Mouse (Mus musculus) cerebellum, adult 9-10 months (tissue): Measurements from ENCODE around the gene Laptm4a.

Source experiments
- DNase-seq: peaks from one replicate; pipeline ENCODE4 v3.0.0; 2022

Gene Laptm4a

DNA sequence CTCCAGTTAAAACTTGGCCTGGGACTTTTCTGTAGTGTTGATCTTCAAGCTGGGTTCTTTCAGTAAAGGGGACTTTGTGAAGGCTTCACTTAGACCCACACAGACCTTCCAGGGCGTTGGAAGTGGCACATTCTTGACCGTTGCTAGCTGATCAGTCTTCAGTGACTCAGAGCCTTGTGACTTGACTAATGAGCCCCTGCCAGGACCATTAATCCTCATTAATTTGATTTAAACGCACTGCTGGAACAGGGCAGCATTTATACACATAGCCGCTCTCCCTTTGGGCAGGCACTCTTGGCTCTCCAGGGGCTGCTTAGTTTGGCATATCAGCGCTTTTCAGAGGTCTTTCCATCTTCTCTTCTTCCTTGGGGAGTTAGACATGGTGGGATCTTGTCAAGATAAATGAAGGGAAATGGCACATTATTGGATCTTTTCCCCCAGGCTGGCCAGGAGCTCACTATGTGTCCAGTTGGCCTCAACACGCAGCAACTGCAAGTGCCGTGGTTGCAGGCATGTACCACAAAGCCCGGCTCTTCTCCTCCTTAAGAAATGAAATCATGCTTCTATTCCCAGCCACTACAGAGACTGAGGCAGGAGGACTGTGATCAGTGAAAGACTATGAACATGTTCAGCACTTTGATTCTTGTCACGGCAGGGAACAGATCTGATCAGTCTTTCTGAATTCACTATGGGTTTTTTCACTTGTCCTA, 40.3 kb downstream of the Laptm4a start:
- no peak for DNase-seq

DNA sequence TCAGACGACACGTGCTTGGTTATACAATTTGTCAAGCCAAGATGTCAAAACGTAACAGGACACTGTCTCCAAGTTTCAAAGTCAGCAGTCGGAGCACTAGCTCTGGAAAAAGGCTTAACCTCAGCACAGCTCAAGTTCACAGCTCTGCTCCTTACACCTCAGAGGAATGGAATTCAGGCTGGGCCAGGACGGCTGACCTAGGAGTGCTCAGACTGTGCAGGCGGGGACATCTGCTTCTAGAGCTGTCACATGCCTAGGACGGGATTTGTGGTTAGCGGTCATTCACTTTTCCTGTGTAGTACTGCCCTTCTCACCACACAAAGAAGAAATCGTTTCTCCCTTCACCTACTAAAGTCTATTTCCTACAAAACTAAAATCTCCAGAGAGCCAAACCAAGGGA, 48.4 kb downstream of the Laptm4a start:
- DNase-seq: no peak

- peak; percentile 90 for DNase-seq
Observed at GRCm38 (mm10) chr12:8973820-8974465, 52.5 kb downstream of the Laptm4a start, which contains the start of gene Wdr35. Gene Wdr35, plus strand, starts transcription at chr12:8973892.

- peak; percentile 21 for DNase-seq
Observed at GRCm38 (mm10) chr12:8975076-8975475, 53.6 kb downstream of the Laptm4a start.
